Mouse (Mus musculus) hematopoietic stem cell, adult 5-6 weeks (primary cell): ENCODE results near the gene Lrrc15. TPM values are rescaled to one million over a fixed set of nuclear protein-coding genes. Genes with fewer than 3 reads are reported as not detected.

Source experiments
- total RNA-seq: library from RNA; stranded (forward); fragments of 172-1452, 232-1000 nt; gene quantifications from 2 replicates; pipeline ENCODE4 v1.2.3, GENCODE M21; 2017

Gene Lrrc15
- total RNA-seq, 1 experiment from 2014 or later, result not detected

Other genes starting within 250 kb of the Lrrc15 start
- 14.6 and 37.9 TPM in 2 replicates for gene Hes1, start 218.9 kb downstream of the Lrrc15 start, total RNA-seq
- not detected in 2 replicates for gene Cpn2, start 15.8 kb downstream of the Lrrc15 start, total RNA-seq
- 3.4 and 4.8 TPM in 2 replicates for gene Gp5, start 27.5 kb upstream of the Lrrc15 start, total RNA-seq
- 59.2 and 80.3 TPM in 2 replicates for gene Atp13a3, start 122.7 kb upstream of the Lrrc15 start, total RNA-seq